Mouse (Mus musculus) left cerebral cortex, adult 9 months (tissue): ENCODE measurements at regions not wholly inside any gene's neighbourhood (a gene's known extent, or its start where the extent isn't known, plus 50 kb on each side); places are given as distances from the start of the nearest gene placed in this dataset.

Source experiments
- DNase-seq, 2 experiments: peaks; one replicate each; pipeline ENCODE4 v3.0.0; 2022; ENCODE audit warnings: low spot score in 2 of 2

- DNase-seq, result no peak
Observed at GRCm38 (mm10) chr2:94590494-94590893, 152.6 kb upstream of the Api5 start.

GRCm38 (mm10) chr2:94587255-94587654 is 149.3 kb upstream of the Api5 start:
- DNase-seq, result no peak

GRCm38 (mm10) chr2:94571646-94572045 is 133.7 kb upstream of the Api5 start:
- no peak for DNase-seq

- DNase-seq, result no peak
Observed at GRCm38 (mm10) chr2:94541230-94541905, 103.4 kb upstream of the Api5 start.

GRCm38 (mm10) chr2:94536631-94537030 is 98.7 kb upstream of the Api5 start:
- no peak for DNase-seq

- DNase-seq, result no peak
Observed at GRCm38 (mm10) chr2:94531175-94531574, 93.2 kb upstream of the Api5 start.

GRCm38 (mm10) chr2:94524536-94524935 is 86.6 kb upstream of the Api5 start:
- no peak for DNase-seq

- no peak for DNase-seq
Observed at GRCm38 (mm10) chr2:94516866-94517265, 78.9 kb upstream of the Api5 start.

- DNase-seq, result peak; percentile 5 to 42
Observed at GRCm38 (mm10) chr2:94512027-94512426, 74.1 kb upstream of the Api5 start.

- DNase-seq, result no peak
Observed at GRCm38 (mm10) chr2:94500649-94501048, 62.7 kb upstream of the Api5 start.

GRCm38 (mm10) chr2:94498516-94498915 is 60.6 kb upstream of the Api5 start:
- no peak for DNase-seq
